Mouse (Mus musculus): ENCODE data around the gene Pbld2. TPM values are rescaled to one million over a fixed set of nuclear protein-coding genes. Genes with fewer than 3 reads are reported as not detected.

The Pbld2 gene
- polyA plus RNA-seq (2014; fragmentation: Nextera tagmentation; extraction: Ambion mirVana): 0.73 and 1.2 TPM in 2 replicates

- Histone ChIP-seq H3K9me3 (ENCODE audit: control insufficient read depth, low read length) (no peaks in the 10 kb centered on the region), H3K27ac (ENCODE audit: low read depth, low read length) (peak within 1 kb of the TSS; percentile 99), H3K4me1 (replicated peaks; ENCODE audit: control insufficient read depth, insufficient read depth, low read length) (peaks cover 15% of the 10 kb centered on the region), H3K9ac (ENCODE audit: low read depth, low read length) (peak within 1 kb of the TSS; percentile 99), H3K27me3 (replicated peaks; ENCODE audit: control insufficient read depth, insufficient read depth, low read length) (no peaks in the 10 kb centered on the region), H3K4me2 (peak within 1 kb of the TSS; percentile 73), H3K4me3 (ENCODE audit: low read depth, low read length) (peak within 1 kb of the TSS; percentile 91), H3K36me3 (ENCODE audit: control insufficient read depth, insufficient read depth, low read length) (no peaks in the 10 kb centered on the region)
- peak; percentile 100 for DNase-seq (ENCODE audit: low spot score)
- ATAC-seq (replicated peaks; ENCODE audit: low FRiP score): peak; percentile 93
- under 1% methylated on average over 68 of the region's 69 CpGs for WGBS
These were observed at the start of gene Pbld2, which contains the start of gene Hnrnph3 for GRCm38 (mm10) chr10:63023749-63024579. Gene Pbld2, plus strand, starts transcription at chr10:63024315. Gene Hnrnph3, minus strand, starts transcription at chr10:63024217.

GRCm38 (mm10) chr10:62979667-62980038 is 44.5 kb upstream of the Pbld2 start:
- Histone ChIP-seq H3K27me3 (replicated peaks; ENCODE audit: control insufficient read depth, insufficient read depth, low read length) (no peaks in the 10 kb centered on the region), H3K36me3 (ENCODE audit: control insufficient read depth, insufficient read depth, low read length) (peaks cover 2% of the 10 kb centered on the region; the same call in 1 of the 2 replicates), H3K9ac (ENCODE audit: low read depth, low read length) (no peak overlapping the region), H3K9me3 (ENCODE audit: control insufficient read depth, low read length) (no peaks in the 10 kb centered on the region), H3K27ac (ENCODE audit: low read depth, low read length) (no peak overlapping the region), H3K4me2 (peak overlapping the region; percentile 90), H3K4me3 (ENCODE audit: low read depth, low read length) (peak overlapping the region; percentile 93), H3K4me1 (replicated peaks; ENCODE audit: control insufficient read depth, insufficient read depth, low read length) (no peaks in the 10 kb centered on the region; the same call in 1 of the 2 replicates)
- WGBS: 16% methylated on average over 10 of the region's 10 CpGs
- no peak for ATAC-seq (replicated peaks; ENCODE audit: low FRiP score)
- DNase-seq (ENCODE audit: low spot score): no peak

- peaks cover 2% of the 10 kb centered on the region; the same call in 1 of the 2 replicates for H3K36me3 ChIP-seq (ENCODE audit: control insufficient read depth, insufficient read depth, low read length)
- peak within 1 kb of the TSS; percentile 93 for H3K4me3 ChIP-seq (ENCODE audit: low read depth, low read length)
- peak; percentile 83 for DNase-seq (ENCODE audit: low spot score)
- peak within 1 kb of the TSS; percentile 81 for H3K9ac ChIP-seq (ENCODE audit: low read depth, low read length)
- 1% methylated on average over 77 of the region's 77 CpGs for WGBS
- 0 out of 2 replicates have a peak within 1 kb of the TSS, but pooled peaks have one; percentile 3 for H3K27ac ChIP-seq (ENCODE audit: low read depth, low read length)
- no peaks in the 10 kb centered on the region for H3K27me3 ChIP-seq (replicated peaks; ENCODE audit: control insufficient read depth, insufficient read depth, low read length)
- H3K4me1 ChIP-seq (replicated peaks; ENCODE audit: control insufficient read depth, insufficient read depth, low read length): no peaks in the 10 kb centered on the region; the same call in 1 of the 2 replicates
- H3K4me2 ChIP-seq: peak within 1 kb of the TSS; percentile 90
- no peaks in the 10 kb centered on the region for H3K9me3 ChIP-seq (ENCODE audit: control insufficient read depth, low read length)
- peak; percentile 80 for ATAC-seq (replicated peaks; ENCODE audit: low FRiP score)
These were observed 43.8 kb upstream of the Pbld2 start, which contains the start of gene Rufy2 for GRCm38 (mm10) chr10:62980039-62980954. Gene Rufy2, plus strand, starts transcription at chr10:62980223.

GRCm38 (mm10) chr10:62984072-62984471 is 40.0 kb upstream of the Pbld2 start:
- H3K4me2 ChIP-seq: no peak overlapping the region
- H3K4me3 ChIP-seq (ENCODE audit: low read depth, low read length): no peak overlapping the region
- WGBS: 90% methylated on average over 11 of the region's 11 CpGs
- no peaks in the 10 kb centered on the region; the same call in 1 of the 2 replicates for H3K4me1 ChIP-seq (replicated peaks; ENCODE audit: control insufficient read depth, insufficient read depth, low read length)
- H3K27ac ChIP-seq (ENCODE audit: low read depth, low read length): no peak overlapping the region
- ATAC-seq (replicated peaks; ENCODE audit: low FRiP score): no peak
- no peak overlapping the region for H3K9ac ChIP-seq (ENCODE audit: low read depth, low read length)
- H3K9me3 ChIP-seq (ENCODE audit: control insufficient read depth, low read length): no peaks in the 10 kb centered on the region
- H3K36me3 ChIP-seq (ENCODE audit: control insufficient read depth, insufficient read depth, low read length): 0 out of 2 replicates have a peak, but pooled peaks cover 5% of the 10 kb centered on the region
- DNase-seq (ENCODE audit: low spot score): no peak
- H3K27me3 ChIP-seq (replicated peaks; ENCODE audit: control insufficient read depth, insufficient read depth, low read length): no peaks in the 10 kb centered on the region

GRCm38 (mm10) chr10:62984495-62984894 is 39.6 kb upstream of the Pbld2 start:
- ATAC-seq (replicated peaks; ENCODE audit: low FRiP score) (no peak), DNase-seq (ENCODE audit: low spot score) (no peak)
- Histone ChIP-seq H3K9me3 (ENCODE audit: control insufficient read depth, low read length) (no peaks in the 10 kb centered on the region), H3K27ac (ENCODE audit: low read depth, low read length) (no peak overlapping the region), H3K4me3 (ENCODE audit: low read depth, low read length) (no peak overlapping the region), H3K27me3 (replicated peaks; ENCODE audit: control insufficient read depth, insufficient read depth, low read length) (no peaks in the 10 kb centered on the region), H3K9ac (ENCODE audit: low read depth, low read length) (no peak overlapping the region), H3K4me2 (no peak overlapping the region), H3K36me3 (ENCODE audit: control insufficient read depth, insufficient read depth, low read length) (0 out of 2 replicates have a peak, but pooled peaks cover 5% of the 10 kb centered on the region), H3K4me1 (replicated peaks; ENCODE audit: control insufficient read depth, insufficient read depth, low read length) (no peaks in the 10 kb centered on the region; the same call in 1 of the 2 replicates)
- 89% methylated on average over 6 of the region's 6 CpGs for WGBS

- no peaks in the 10 kb centered on the region for H3K4me1 ChIP-seq (replicated peaks; ENCODE audit: control insufficient read depth, insufficient read depth, low read length)
- no peaks in the 10 kb centered on the region for H3K27me3 ChIP-seq (replicated peaks; ENCODE audit: control insufficient read depth, insufficient read depth, low read length)
- ATAC-seq (replicated peaks; ENCODE audit: low FRiP score) (no peak), DNase-seq (ENCODE audit: low spot score) (no peak)
- H3K9me3 ChIP-seq (ENCODE audit: control insufficient read depth, low read length): no peaks in the 10 kb centered on the region
- H3K27ac ChIP-seq (ENCODE audit: low read depth, low read length): no peak overlapping the region
- WGBS: 21% methylated on average over 3 of the region's 3 CpGs
- H3K36me3 ChIP-seq (ENCODE audit: control insufficient read depth, insufficient read depth, low read length): 0 out of 2 replicates have a peak, but pooled peaks cover 8% of the 10 kb centered on the region
- no peak overlapping the region for H3K4me2 ChIP-seq
- H3K4me3 ChIP-seq (ENCODE audit: low read depth, low read length): no peak overlapping the region
- no peak overlapping the region for H3K9ac ChIP-seq (ENCODE audit: low read depth, low read length)
These were observed 36.8 kb upstream of the Pbld2 start for GRCm38 (mm10) chr10:62987341-62987740.

GRCm38 (mm10) chr10:62990636-62991035 is 33.5 kb upstream of the Pbld2 start:
- DNase-seq (ENCODE audit: low spot score) (no peak), ATAC-seq (replicated peaks; ENCODE audit: low FRiP score) (no peak)
- no peak overlapping the region for H3K9ac ChIP-seq (ENCODE audit: low read depth, low read length)
- WGBS: 94% methylated on average over 15 of the region's 15 CpGs
- H3K27ac ChIP-seq (ENCODE audit: low read depth, low read length): no peak overlapping the region
- H3K4me1 ChIP-seq (replicated peaks; ENCODE audit: control insufficient read depth, insufficient read depth, low read length): no peaks in the 10 kb centered on the region
- H3K4me2 ChIP-seq: no peak overlapping the region
- peaks cover 10% of the 10 kb centered on the region; the same call in 1 of the 2 replicates for H3K36me3 ChIP-seq (ENCODE audit: control insufficient read depth, insufficient read depth, low read length)
- no peaks in the 10 kb centered on the region for H3K27me3 ChIP-seq (replicated peaks; ENCODE audit: control insufficient read depth, insufficient read depth, low read length)
- H3K4me3 ChIP-seq (ENCODE audit: low read depth, low read length): no peak overlapping the region
- H3K9me3 ChIP-seq (ENCODE audit: control insufficient read depth, low read length): no peaks in the 10 kb centered on the region

- peaks cover 15% of the 10 kb centered on the region; the same call in 1 of the 2 replicates for H3K36me3 ChIP-seq (ENCODE audit: control insufficient read depth, insufficient read depth, low read length)
- WGBS: 86% methylated on average over 5 of the region's 9 CpGs
These were observed 30.1 kb upstream of the Pbld2 start for GRCm38 (mm10) chr10:62993991-62994390.

More at GRCm38 (mm10) chr10:62993991-62994390, 30.1 kb upstream of the Pbld2 start:
- H3K4me3 ChIP-seq (ENCODE audit: low read depth, low read length): no peak overlapping the region
- no peak for DNase-seq (ENCODE audit: low spot score)
- H3K27me3 ChIP-seq (replicated peaks; ENCODE audit: control insufficient read depth, insufficient read depth, low read length): no peaks in the 10 kb centered on the region
- no peak overlapping the region for H3K27ac ChIP-seq (ENCODE audit: low read depth, low read length)
- H3K4me2 ChIP-seq: no peak overlapping the region
- no peaks in the 10 kb centered on the region for H3K9me3 ChIP-seq (ENCODE audit: control insufficient read depth, low read length)
- no peak for ATAC-seq (replicated peaks; ENCODE audit: low FRiP score)
- no peaks in the 10 kb centered on the region for H3K4me1 ChIP-seq (replicated peaks; ENCODE audit: control insufficient read depth, insufficient read depth, low read length)
- no peak overlapping the region for H3K9ac ChIP-seq (ENCODE audit: low read depth, low read length)

All from liver, embryonic 11.5 days (tissue).